ENCODE assay signal across 9 mouse cellular contexts in the genomic region with DNA sequence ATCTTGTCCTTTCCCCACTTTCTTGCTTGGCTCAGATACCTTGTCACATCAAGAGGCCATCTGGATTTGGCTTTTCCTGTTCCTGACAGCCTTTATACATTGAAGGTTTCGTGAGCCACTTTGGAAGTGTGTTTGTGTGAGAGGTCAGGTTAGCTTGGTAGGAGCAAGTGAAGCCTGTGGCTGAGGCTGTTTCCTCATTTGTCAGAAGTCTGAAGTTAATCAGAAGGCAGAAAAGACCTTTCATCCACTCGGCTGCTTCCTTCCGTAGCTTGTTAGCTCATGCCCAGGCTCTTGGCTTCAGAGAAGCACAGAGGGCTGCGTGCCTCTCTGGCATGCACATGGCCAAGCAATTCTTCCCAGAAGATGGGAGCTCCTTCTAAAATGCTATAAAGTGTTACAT. TPM values are rescaled to one million over a fixed set of nuclear protein-coding genes. Genes with fewer than 3 reads are reported as not detected.
DNase-seq lines count a peak whose midpoint lies in the region; ATAC-seq and TF ChIP-seq lines count a peak whose summit lies in the region.
"Had no signal": no experiment of that assay in that cellular context is flagged by ENCODE, and none has a peak within 500 bp of the region (broad histone marks: within the 10 kb centered on the region; RNA-seq: fewer than 3 reads in every experiment).

No protein-coding gene starts in this region.

- H3K27me3 ChIP-seq in kidney, adult 2 months (replicated peaks; ENCODE audit: control insufficient read depth, insufficient read depth, low read length) = no peaks in the 10 kb centered on the region
- no peaks in the 10 kb centered on the region for H3K27me3 ChIP-seq in kidney, embryonic 14.5 days (ENCODE audit: control insufficient read depth, insufficient read depth, low read length)
- no peaks in the 10 kb centered on the region for H3K27me3 ChIP-seq in thymus, adult 2 months (ENCODE audit: control insufficient read depth, insufficient read depth, low read length)
- H3K27me3 ChIP-seq in hindbrain, embryonic 13.5 days = no peaks in the 10 kb centered on the region
- H3K27me3 ChIP-seq: embryonic facial prominence, embryonic 13.5 days had no signal

- no peak overlapping the region for H3K4me3 ChIP-seq in kidney, adult 2 months (ENCODE audit: insufficient read depth, low read depth, low read length)
- H3K4me3 ChIP-seq in kidney, embryonic 14.5 days (ENCODE audit: low read length) = no peak overlapping the region
- no peak overlapping the region for H3K4me3 ChIP-seq in thymus, adult 2 months (ENCODE audit: control insufficient read depth, insufficient read depth, low read length)
- no peak overlapping the region for H3K4me3 ChIP-seq in hindbrain, embryonic 13.5 days
- H3K4me3 ChIP-seq: embryonic facial prominence, embryonic 13.5 days had no signal

- peak; percentile 56 for DNase-seq in kidney, adult 2 months
- DNase-seq in thymus, adult 2 months = peak; percentile 24
- no peak for DNase-seq in thymus, postnatal 10 days (ENCODE audit: low spot score in 2 of 2)
- peak; percentile 86 for DNase-seq in fat pad, adult 2 months (ENCODE audit: extremely low read depth, low read depth, low spot score)
- DNase-seq in thymus, postnatal 14 days = peak; percentile 36
- no peak for DNase-seq in heart, postnatal 4 days

- H3K4me1 ChIP-seq in kidney, adult 2 months (ENCODE audit: control insufficient read depth, insufficient read depth, low read length) = peaks cover 2% of the 10 kb centered on the region; the same call in 1 of the 2 replicates
- H3K4me1 ChIP-seq in kidney, embryonic 14.5 days (ENCODE audit: control insufficient read depth, insufficient read depth, low read length) = 0 out of 2 replicates have a peak, but pooled peaks cover 3% of the 10 kb centered on the region
- H3K4me1 ChIP-seq in thymus, adult 2 months (replicated peaks; ENCODE audit: control insufficient read depth, insufficient read depth, low read length) = peaks cover 48% of the 10 kb centered on the region
- peaks cover 14% of the 10 kb centered on the region for H3K4me1 ChIP-seq in hindbrain, embryonic 13.5 days (replicated peaks)

- H3K27ac ChIP-seq in kidney, adult 2 months (ENCODE audit: insufficient read depth, low read depth, low read length) = no peak overlapping the region
- no peak overlapping the region for H3K27ac ChIP-seq in kidney, embryonic 14.5 days (ENCODE audit: low read depth, low read length)
- peak overlapping the region; percentile 70 for H3K27ac ChIP-seq in thymus, adult 2 months (ENCODE audit: control insufficient read depth, insufficient read depth, low read length)
- H3K27ac ChIP-seq in hindbrain, embryonic 13.5 days = no peak overlapping the region
- H3K27ac ChIP-seq: embryonic facial prominence, embryonic 13.5 days had no signal

- no peak overlapping the region for H3K9ac ChIP-seq in kidney, embryonic 14.5 days (ENCODE audit: low read depth, low read length)
- no peak overlapping the region for H3K9ac ChIP-seq in hindbrain, embryonic 13.5 days
- H3K9ac ChIP-seq: embryonic facial prominence, embryonic 13.5 days had no signal

- no peaks in the 10 kb centered on the region; the same call in 1 of the 2 replicates for H3K9me3 ChIP-seq in kidney, embryonic 14.5 days (ENCODE audit: control insufficient read depth, low read length)
- no peaks in the 10 kb centered on the region for H3K9me3 ChIP-seq in hindbrain, embryonic 13.5 days
- H3K9me3 ChIP-seq: embryonic facial prominence, embryonic 13.5 days had no signal

- 78% methylated on average over 4 of the region's 4 CpGs for WGBS in kidney, adult 2 months
- 88% methylated on average over 4 of the region's 4 CpGs for WGBS in kidney, embryonic 14.5 days
- 6% methylated on average over 4 of the region's 4 CpGs for WGBS in thymus, adult 2 months
- 88% methylated on average over 4 of the region's 4 CpGs for WGBS in hindbrain, embryonic 13.5 days

- TF ChIP-seq CTCF in kidney, adult 2 months (conservative IDR thresholded peaks at IDR 0.05; ENCODE audit: insufficient read depth, insufficient read length, low read depth, low read length) = no peak
- no peak for TF ChIP-seq CTCF in thymus, adult 2 months (IDR thresholded peaks at IDR 0.05; ENCODE audit: borderline replicate concordance, control insufficient read depth, extremely low read depth, insufficient read depth, low read length, poor library complexity)

- no peak for ATAC-seq in kidney, embryonic 14.5 days (ENCODE audit: low FRiP score, low TSS enrichment)
- no peak for ATAC-seq in hindbrain, embryonic 13.5 days (ENCODE audit: low FRiP score)

- no peak overlapping the region for H3K4me2 ChIP-seq in kidney, embryonic 14.5 days (replicated peaks; ENCODE audit: low read depth, low read length)
- H3K4me2 ChIP-seq in hindbrain, embryonic 13.5 days = no peak overlapping the region
- H3K4me2 ChIP-seq: embryonic facial prominence, embryonic 13.5 days had no signal

- TF ChIP-seq POLR2A in kidney, adult 2 months (IDR thresholded peaks at IDR 0.05; ENCODE audit: low read depth, low read length) = no peak
- no peak for TF ChIP-seq POLR2A in thymus, adult 2 months (IDR thresholded peaks at IDR 0.05; ENCODE audit: control insufficient read depth, extremely low read depth, insufficient read depth, low read length, poor library complexity)

- H3K36me3 ChIP-seq in kidney, adult 2 months (ENCODE audit: control insufficient read depth, insufficient read depth, low read length) = no peaks in the 10 kb centered on the region
- H3K36me3 ChIP-seq in kidney, embryonic 14.5 days (ENCODE audit: control insufficient read depth, insufficient read depth, low read length) = no peaks in the 10 kb centered on the region
- no peaks in the 10 kb centered on the region for H3K36me3 ChIP-seq in thymus, adult 2 months (ENCODE audit: control insufficient read depth, insufficient read depth, low read length)
- peaks cover 20% of the 10 kb centered on the region for H3K36me3 ChIP-seq in hindbrain, embryonic 13.5 days

RNA-seq across cellular contexts. Expression of a gene that starts 4.8 kb away (rescaled TPM):
- 31.0 and 39.7 TPM in 2 replicates for polyA plus RNA-seq in kidney, adult 2 months (2012; rRNA removed)
- polyA plus RNA-seq in kidney, embryonic 14.5 days (2014; fragmentation: Nextera tagmentation; extraction: Ambion mirVana) = 12.0 and 16.6 TPM in 2 replicates
- polyA plus RNA-seq in thymus, adult 2 months (2012; rRNA removed) = 30.9 and 44.8 TPM in 2 replicates
- total RNA-seq in heart, postnatal 4 days (2021) = 10 to 100 TPM; 14.2 to 15.7 TPM
- polyA plus RNA-seq in hindbrain, embryonic 13.5 days (2015; fragmentation: Nextera tagmentation; extraction: Ambion mirVana) = 26.1 and 27.5 TPM in 2 replicates

RNA-seq across cellular contexts. Expression of a gene that starts 40.0 kb away (rescaled TPM):
- 6.3 and 6.4 TPM in 2 replicates for polyA plus RNA-seq in kidney, adult 2 months (2012; rRNA removed)
- polyA plus RNA-seq in kidney, embryonic 14.5 days (2014; fragmentation: Nextera tagmentation; extraction: Ambion mirVana) = 3.8 and 4.9 TPM in 2 replicates
- polyA plus RNA-seq in thymus, adult 2 months (2012; rRNA removed) = 5.8 and 6.2 TPM in 2 replicates
- 1 to 10 TPM; 4.7 to 6.4 TPM for total RNA-seq in heart, postnatal 4 days (2021)
- 0.53 and 0.77 TPM in 2 replicates for polyA plus RNA-seq in hindbrain, embryonic 13.5 days (2015; fragmentation: Nextera tagmentation; extraction: Ambion mirVana)

Comparison
In these comparisons a context has a peak if more than half of its experiments do, and no peak if none do; other contexts are left out.
1. DNase-seq: peak in kidney, adult 2 months (single experiment), thymus, adult 2 months (single experiment), fat pad, adult 2 months (single experiment) and thymus, postnatal 14 days (single experiment); none in thymus, postnatal 10 days (0 of 2) and heart, postnatal 4 days (single experiment).